Mouse (Mus musculus): Measurements from ENCODE around the gene Lrrc7.

GRCm38 (mm10) chr3:158131672-158132071, 430.3 kb downstream of the Lrrc7 start:
- TF ChIP-seq CTCF (IDR thresholded peaks at IDR 0.05; ENCODE audit: low read depth, low read length) (no peak), POLR2A (IDR thresholded peaks at IDR 0.05; ENCODE audit: insufficient read depth, low read length) (no peak), EP300 (IDR thresholded peaks at IDR 0.05; ENCODE audit: insufficient read depth, low read depth, low read length) (no peak)

All from ES-Bruce4 (cell line).